Mouse (Mus musculus) v-Abl transformed pro-B cells (cell line): ENCODE measurements around the gene Zgpat.

Experiments
- in situ Hi-C, 2 experiments: fragments of 400-800 bp; cut with MboI; formaldehyde crosslinking; loops; one replicate each; pipeline ENCODE4 v1.15.1; 2025; ENCODE audit not compliant: unreplicated experiment in 2 of 2

Zgpat gene

DNA sequence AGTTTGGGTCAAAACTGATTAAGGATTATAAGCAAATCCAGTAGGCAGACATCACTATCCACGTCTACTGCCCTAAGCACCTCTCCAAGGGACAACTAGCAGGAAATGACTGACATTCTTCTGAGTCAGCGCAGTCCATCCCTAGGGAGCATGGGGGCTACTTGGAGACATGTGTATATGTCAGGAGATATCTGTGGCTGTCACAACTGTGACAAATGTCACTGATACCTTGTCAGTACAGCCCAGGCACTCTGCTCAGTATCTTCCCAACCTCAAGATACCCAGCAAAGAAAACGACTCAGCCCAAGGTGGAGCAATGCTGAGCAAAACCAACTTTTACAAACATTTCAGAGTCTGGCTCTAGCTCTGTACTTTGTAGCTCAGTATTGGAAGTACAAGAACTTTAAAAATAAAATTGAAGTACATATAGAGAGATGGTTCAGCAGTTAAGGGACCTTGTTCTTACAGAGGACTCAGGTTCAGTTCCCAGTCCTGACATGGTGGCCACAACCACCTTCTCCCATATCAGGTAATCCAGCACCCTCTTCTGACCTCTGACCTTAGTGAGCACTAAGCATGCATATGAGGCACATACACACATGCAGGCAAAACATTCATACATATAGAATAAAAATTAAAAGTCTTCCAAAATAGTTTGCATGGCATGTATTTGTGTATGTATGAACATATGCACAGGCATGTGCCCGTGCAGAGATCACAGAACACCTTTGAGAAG lies 56.3 kb downstream of the Zgpat start:
- in situ Hi-C loops: no loop called here

DNA sequence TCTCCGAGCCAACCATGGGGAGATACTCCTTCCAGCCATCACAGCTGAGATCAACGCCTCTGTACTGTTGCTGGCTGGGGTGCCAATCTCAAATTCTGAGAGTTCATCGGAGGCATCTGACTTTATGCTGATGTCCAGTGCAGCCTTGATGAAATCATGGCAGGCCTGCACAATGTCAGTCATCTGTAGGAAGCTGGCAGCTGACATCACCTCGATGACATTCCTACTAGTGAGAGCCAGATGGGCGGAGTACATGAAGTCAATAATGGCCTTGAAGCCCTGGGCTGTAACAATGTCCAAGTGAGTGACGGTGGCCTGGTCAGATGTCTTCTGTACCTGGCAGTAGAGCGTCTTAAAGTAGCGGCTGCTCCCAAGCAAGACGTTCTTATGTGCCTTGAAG lies 59.1 kb downstream of the Zgpat start:
- in situ Hi-C loops: no loop called here
